Mouse (Mus musculus): ENCODE measurements around the gene Rbm33. TPM values are rescaled to one million over a fixed set of nuclear protein-coding genes. Genes with fewer than 3 reads are reported as not detected.

Rbm33 gene
- 90.8 TPM for polyA plus RNA-seq (2014; fragmentation: Illumina TruSeq; extraction: RNeasy Lipid Tissue Mini Kit (QIAGEN cat#74804); ENCODE audit: low read depth, low replicate concordance)

GRCm38 (mm10) chr5:28316722-28317245 is at the start of gene Rbm33:
Gene Rbm33, plus strand, starts transcription at chr5:28317121.

GRCm38 (mm10) chr5:28466760-28467306 is 149.9 kb downstream of the Rbm33 start, which contains the start of gene Shh:
Gene Shh, minus strand, starts transcription at chr5:28467256.

Other genes starting within 250 kb of the Rbm33 start
- 231 TPM for gene Insig1, start 245.8 kb upstream of the Rbm33 start, polyA plus RNA-seq (2014; fragmentation: Illumina TruSeq; extraction: RNeasy Lipid Tissue Mini Kit (QIAGEN cat#74804); ENCODE audit: low read depth, low replicate concordance)
- not detected for gene En2, start 151.4 kb upstream of the Rbm33 start, polyA plus RNA-seq (2014; fragmentation: Illumina TruSeq; extraction: RNeasy Lipid Tissue Mini Kit (QIAGEN cat#74804); ENCODE audit: low read depth, low replicate concordance)
- gene Cnpy1, start 71.3 kb upstream of the Rbm33 start, polyA plus RNA-seq (2014; fragmentation: Illumina TruSeq; extraction: RNeasy Lipid Tissue Mini Kit (QIAGEN cat#74804); ENCODE audit: low read depth, low replicate concordance) = 2.4 TPM
- 1.5 TPM for gene Shh, start 150.1 kb downstream of the Rbm33 start, polyA plus RNA-seq (2014; fragmentation: Illumina TruSeq; extraction: RNeasy Lipid Tissue Mini Kit (QIAGEN cat#74804); ENCODE audit: low read depth, low replicate concordance)